Mouse (Mus musculus) heart, embryonic 16.5 days (tissue): ENCODE measurements at regions not wholly inside any gene's neighbourhood (a gene's known extent, or its start where the extent isn't known, plus 50 kb on each side); places are given as distances from the start of the nearest gene placed in this dataset.

ENCODE experiments used
- ATAC-seq: fragments of 200-750 bp; cut with Nextera tagmentation; replicated peaks from 2 replicates; pipeline ENCODE4 v1.8.0; 2017; ENCODE audit warnings: moderate number of reproducible peaks; ENCODE audit not compliant: insufficient read depth, low FRiP score; ENCODE audit errors: extremely low read depth
- H3K27ac ChIP-seq: fragments of 300-500 bp; sonication (generic); 2 replicates; pipeline ENCODE4 v1.5.1; 2014; ENCODE audit warnings: mild to moderate bottlenecking, low read length, control low read depth, moderate library complexity
- H3K27me3 ChIP-seq: fragments of 300-500 bp; sonication (generic); 2 replicates; pipeline ENCODE4 v1.6.1; 2014; ENCODE audit warnings: low read length, mixed read lengths; ENCODE audit not compliant: control insufficient read depth, insufficient read depth
- H3K36me3 ChIP-seq: fragments of 300-500 bp; sonication (generic); 2 replicates; pipeline ENCODE4 v1.6.1; 2014; ENCODE audit not compliant: control insufficient read depth, insufficient read depth
- H3K4me1 ChIP-seq: fragments of 300-500 bp; sonication (generic); 2 replicates; pipeline ENCODE4 v1.6.1; 2014; ENCODE audit warnings: low read length, mixed read lengths; ENCODE audit not compliant: control insufficient read depth, insufficient read depth
- H3K4me2 ChIP-seq: fragments of 300-500 bp; sonication (generic); 2 replicates; pipeline ENCODE4 v1.6.1; 2014; ENCODE audit warnings: low read depth, mild to moderate bottlenecking, control low read depth, low read length
- H3K4me3 ChIP-seq: fragments of 300-500 bp; sonication (generic); 2 replicates; pipeline ENCODE4 v1.5.1; 2014; ENCODE audit warnings: mild to moderate bottlenecking, control low read depth, low read length
- H3K9ac ChIP-seq: fragments of 300-500 bp; sonication (generic); 2 replicates; pipeline ENCODE4 v1.6.1; 2014; ENCODE audit warnings: low read length, control low read depth
- H3K9me3 ChIP-seq: fragments of 300-500 bp; sonication (generic); replicated peaks from 2 replicates; pipeline ENCODE4 v1.6.1; 2016; ENCODE audit warnings: low read length; ENCODE audit not compliant: control insufficient read depth
- WGBS: fragments of 180-500 bp; shearing (Covaris S2); extraction: QIAGEN DNeasy Blood & Tissue Kit; methylation state at CpG from one replicate; pipeline ENCODE4 v1.1.7; 2014; 5-methylcytosine and 5-hydroxymethylcytosine counted together

- no peak overlapping the region for H3K4me2 ChIP-seq
- H3K9me3 ChIP-seq = no peaks in the 10 kb centered on the region
- WGBS = 66% methylated on average over 11 of the region's 11 CpGs
- no peak for ATAC-seq
- no peaks in the 10 kb centered on the region for H3K4me1 ChIP-seq
- no peak overlapping the region for H3K27ac ChIP-seq
- H3K9ac ChIP-seq = no peak overlapping the region
- no peaks in the 10 kb centered on the region for H3K36me3 ChIP-seq
- no peaks in the 10 kb centered on the region for H3K27me3 ChIP-seq
- no peak overlapping the region for H3K4me3 ChIP-seq
Observed at GRCm38 (mm10) chr3:18941301-18942177, 686.9 kb downstream of the 1700064H15Rik start.

GRCm38 (mm10) chr3:18960341-18960740, 668.1 kb downstream of the 1700064H15Rik start:
- 46% methylated on average over 1 of the region's 1 CpGs for WGBS
- Histone ChIP-seq H3K9ac (no peak overlapping the region), H3K27me3 (no peaks in the 10 kb centered on the region), H3K4me2 (no peak overlapping the region), H3K27ac (no peak overlapping the region), H3K9me3 (no peaks in the 10 kb centered on the region), H3K4me1 (no peaks in the 10 kb centered on the region), H3K36me3 (no peaks in the 10 kb centered on the region), H3K4me3 (no peak overlapping the region)
- no peak for ATAC-seq

GRCm38 (mm10) chr3:18988662-18989061, 639.8 kb downstream of the 1700064H15Rik start:
- ATAC-seq = no peak

GRCm38 (mm10) chr3:18989577-18990240, 638.8 kb downstream of the 1700064H15Rik start:
- H3K9me3 ChIP-seq = no peaks in the 10 kb centered on the region
- 47% methylated on average over 13 of the region's 13 CpGs for WGBS
- H3K4me2 ChIP-seq = peak overlapping the region; percentile 18; the same call in 1 of the 2 replicates
- H3K4me1 ChIP-seq = no peaks in the 10 kb centered on the region
- H3K27ac ChIP-seq = no peak overlapping the region
- H3K4me3 ChIP-seq = no peak overlapping the region
- no peaks in the 10 kb centered on the region for H3K27me3 ChIP-seq
- no peak for ATAC-seq
- no peak overlapping the region for H3K9ac ChIP-seq
- H3K36me3 ChIP-seq = no peaks in the 10 kb centered on the region

More at GRCm38 (mm10) chr3:18988662-18989061, 639.8 kb downstream of the 1700064H15Rik start:
- Histone ChIP-seq H3K4me3 (no peak overlapping the region), H3K9ac (no peak overlapping the region), H3K4me2 (no peak overlapping the region), H3K27me3 (no peaks in the 10 kb centered on the region), H3K9me3 (no peaks in the 10 kb centered on the region), H3K36me3 (no peaks in the 10 kb centered on the region), H3K4me1 (no peaks in the 10 kb centered on the region), H3K27ac (no peak overlapping the region)
- WGBS = 82% methylated on average over 3 of the region's 3 CpGs

- H3K4me1 ChIP-seq = no peaks in the 10 kb centered on the region
- H3K9me3 ChIP-seq = no peaks in the 10 kb centered on the region
- H3K27ac ChIP-seq = no peak overlapping the region
- no peak overlapping the region for H3K9ac ChIP-seq
- no peak for ATAC-seq
- 68% methylated on average over 5 of the region's 5 CpGs for WGBS
- H3K4me3 ChIP-seq = no peak overlapping the region
- no peaks in the 10 kb centered on the region for H3K36me3 ChIP-seq
- no peak overlapping the region for H3K4me2 ChIP-seq
- no peaks in the 10 kb centered on the region for H3K27me3 ChIP-seq
Observed at GRCm38 (mm10) chr3:19000179-19000578, 628.3 kb downstream of the 1700064H15Rik start.

GRCm38 (mm10) chr3:19002056-19002455, 626.4 kb downstream of the 1700064H15Rik start:
- no peak overlapping the region for H3K27ac ChIP-seq
- WGBS = 79% methylated on average over 7 of the region's 7 CpGs
- H3K27me3 ChIP-seq = no peaks in the 10 kb centered on the region
- no peak for ATAC-seq
- no peaks in the 10 kb centered on the region for H3K9me3 ChIP-seq
- no peak overlapping the region for H3K4me2 ChIP-seq
- H3K9ac ChIP-seq = no peak overlapping the region
- no peak overlapping the region for H3K4me3 ChIP-seq
- H3K4me1 ChIP-seq = no peaks in the 10 kb centered on the region
- no peaks in the 10 kb centered on the region for H3K36me3 ChIP-seq

GRCm38 (mm10) chr3:19004792-19005191, 623.7 kb downstream of the 1700064H15Rik start:
- Histone ChIP-seq H3K9me3 (no peaks in the 10 kb centered on the region), H3K27ac (no peak overlapping the region), H3K4me3 (no peak overlapping the region), H3K4me2 (no peak overlapping the region), H3K9ac (no peak overlapping the region), H3K27me3 (no peaks in the 10 kb centered on the region), H3K4me1 (no peaks in the 10 kb centered on the region), H3K36me3 (no peaks in the 10 kb centered on the region)
- ATAC-seq = no peak
- WGBS = 55% methylated on average over 1 of the region's 1 CpGs

GRCm38 (mm10) chr3:19044566-19044965, 583.9 kb downstream of the 1700064H15Rik start:
- 55% methylated on average over 3 of the region's 3 CpGs for WGBS
- H3K27me3 ChIP-seq = no peaks in the 10 kb centered on the region
- no peaks in the 10 kb centered on the region for H3K36me3 ChIP-seq
- no peaks in the 10 kb centered on the region for H3K4me1 ChIP-seq
- no peak for ATAC-seq
- no peak overlapping the region for H3K9ac ChIP-seq
- H3K4me2 ChIP-seq = no peak overlapping the region
- no peak overlapping the region for H3K27ac ChIP-seq
- H3K4me3 ChIP-seq = no peak overlapping the region
- H3K9me3 ChIP-seq = no peaks in the 10 kb centered on the region

- Histone ChIP-seq H3K4me3 (no peak overlapping the region), H3K9ac (no peak overlapping the region), H3K36me3 (no peaks in the 10 kb centered on the region), H3K27me3 (no peaks in the 10 kb centered on the region), H3K27ac (no peak overlapping the region), H3K4me2 (no peak overlapping the region), H3K9me3 (no peaks in the 10 kb centered on the region), H3K4me1 (no peaks in the 10 kb centered on the region)
- no peak for ATAC-seq
Observed at GRCm38 (mm10) chr3:19045933-19046332, 582.5 kb downstream of the 1700064H15Rik start.
